Mouse (Mus musculus) stomach, postnatal 0 days (tissue): ENCODE measurements around the gene Gucd1. TPM values are rescaled to one million over a fixed set of nuclear protein-coding genes. Genes with fewer than 3 reads are reported as not detected.
A peak's percentile ranks its signal among the peaks of the same experiment; 100 is the strongest.

ENCODE experiments used
- ATAC-seq: fragments of 200-750 bp; cut with Nextera tagmentation; 2 replicates; pipeline ENCODE4 v1.8.0; 2017; ENCODE audit not compliant: low FRiP score, low TSS enrichment
- DNase-seq: peaks from one replicate; pipeline ENCODE4 v3.0.0-alpha.2; 2016; ENCODE audit warnings: low spot score
- H3K27ac ChIP-seq: fragments of 300-500 bp; sonication (generic); replicated peaks from 2 replicates; pipeline ENCODE4 v1.5.1; 2014; ENCODE audit warnings: mild to moderate bottlenecking, control low read depth
- H3K27me3 ChIP-seq: fragments of 300-500 bp; sonication (generic); 2 replicates; pipeline ENCODE4 v1.6.1; 2014; ENCODE audit warnings: low read length; ENCODE audit not compliant: control insufficient read depth, insufficient read depth
- H3K36me3 ChIP-seq: fragments of 300-500 bp; sonication (generic); 2 replicates; pipeline ENCODE4 v1.6.1; 2014; ENCODE audit warnings: low read length, mixed read lengths; ENCODE audit not compliant: control insufficient read depth, insufficient read depth
- H3K4me1 ChIP-seq: fragments of 300-500 bp; sonication (generic); replicated peaks from 2 replicates; pipeline ENCODE4 v1.6.1; 2014; ENCODE audit warnings: antibody characterized with exemption; ENCODE audit not compliant: control insufficient read depth, insufficient read depth
- H3K4me2 ChIP-seq: fragments of 300-500 bp; sonication (generic); replicated peaks from 2 replicates; pipeline ENCODE4 v1.6.1; 2014; ENCODE audit warnings: low read depth, mild to moderate bottlenecking, control low read depth, moderate library complexity
- H3K4me3 ChIP-seq: fragments of 300-500 bp; sonication (generic); 2 replicates; pipeline ENCODE4 v1.5.1; 2014; ENCODE audit warnings: low read depth, low read length, control low read depth
- H3K9ac ChIP-seq: fragments of 300-500 bp; sonication (generic); 2 replicates; pipeline ENCODE4 v1.6.1; 2014; ENCODE audit warnings: mild to moderate bottlenecking, low read length, control low read depth, mixed read lengths
- H3K9me3 ChIP-seq: fragments of 300-500 bp; sonication (generic); 2 replicates; pipeline ENCODE4 v1.6.1; 2016; ENCODE audit warnings: low read length; ENCODE audit not compliant: control insufficient read depth
- CTCF ChIP-seq: IDR thresholded peaks from 2 replicates; pipeline ENCODE4 v1.5.1; 2016; ENCODE audit warnings: antibody characterized with exemption, low read depth, mild to moderate bottlenecking, moderate library complexity
- EP300 ChIP-seq: optimal IDR thresholded peaks from 2 replicates; pipeline ENCODE3; 2016; ENCODE audit warnings: antibody characterized with exemption
- WGBS: fragments of 180-500 bp; shearing (Covaris S2); extraction: QIAGEN DNeasy Blood & Tissue Kit; methylation state at CpG from one replicate; pipeline ENCODE4 v1.1.7; 2014; 5-methylcytosine and 5-hydroxymethylcytosine counted together
- polyA plus RNA-seq: library from polyadenylated mRNA; unstranded; fragments of >200 nt; fragmentation: Nextera tagmentation; extraction: Ambion mirVana; gene quantifications from 2 replicates; pipeline ENCODE4 v1.2.1, GENCODE M21; 2015

Gucd1 gene
- polyA plus RNA-seq, 1 experiment from 2014 or later = 14.6 TPM

GRCm38 (mm10) chr10:75428049-75429003, 89.4 kb downstream of the Gucd1 start:
- H3K27me3 ChIP-seq = no peaks in the 10 kb centered on the region
- no peak overlapping the region for H3K4me3 ChIP-seq
- no peaks in the 10 kb centered on the region for H3K4me1 ChIP-seq
- TF ChIP-seq CTCF (no peak), EP300 (no peak)
- ATAC-seq (no peak), DNase-seq (no peak)
- H3K9me3 ChIP-seq = no peaks in the 10 kb centered on the region
- no peak overlapping the region for H3K4me2 ChIP-seq
- H3K27ac ChIP-seq = no peak overlapping the region
- H3K36me3 ChIP-seq = no peaks in the 10 kb centered on the region
- H3K9ac ChIP-seq = no peak overlapping the region
- WGBS = 71% methylated on average over 13 of the region's 13 CpGs

- H3K4me2 ChIP-seq = no peak overlapping the region
Measured at GRCm38 (mm10) chr10:75424498-75424901, 93.3 kb downstream of the Gucd1 start.

GRCm38 (mm10) chr10:75418747-75419146, 99.0 kb downstream of the Gucd1 start:
- WGBS = 44% methylated on average over 4 of the region's 4 CpGs

More at GRCm38 (mm10) chr10:75424498-75424901, 93.3 kb downstream of the Gucd1 start:
- ATAC-seq = no peak
- no peak overlapping the region for H3K27ac ChIP-seq
- no peak overlapping the region for H3K4me3 ChIP-seq
- DNase-seq = no peak
- H3K36me3 ChIP-seq = no peaks in the 10 kb centered on the region
- H3K9me3 ChIP-seq = no peaks in the 10 kb centered on the region
- no peak overlapping the region for H3K9ac ChIP-seq
- H3K27me3 ChIP-seq = no peaks in the 10 kb centered on the region
- no peak for TF ChIP-seq EP300
- no peak for TF ChIP-seq CTCF
- no peaks in the 10 kb centered on the region for H3K4me1 ChIP-seq
- WGBS = 65% methylated on average over 10 of the region's 10 CpGs

GRCm38 (mm10) chr10:75417363-75418042, 100.3 kb downstream of the Gucd1 start:
- no peak overlapping the region for H3K4me2 ChIP-seq
- H3K9ac ChIP-seq = no peak overlapping the region
- 61% methylated on average over 8 of the region's 8 CpGs for WGBS
- DNase-seq = no peak
- TF ChIP-seq EP300 (no peak), CTCF (peak; percentile 29)
- H3K9me3 ChIP-seq = no peaks in the 10 kb centered on the region
- no peak overlapping the region for H3K4me3 ChIP-seq
- no peak overlapping the region for H3K27ac ChIP-seq
- H3K27me3 ChIP-seq = no peaks in the 10 kb centered on the region
- no peaks in the 10 kb centered on the region for H3K36me3 ChIP-seq
- no peaks in the 10 kb centered on the region for H3K4me1 ChIP-seq
- no peak for ATAC-seq

More at GRCm38 (mm10) chr10:75418747-75419146, 99.0 kb downstream of the Gucd1 start:
- H3K4me1 ChIP-seq = no peaks in the 10 kb centered on the region
- no peaks in the 10 kb centered on the region for H3K36me3 ChIP-seq
- no peak overlapping the region for H3K27ac ChIP-seq
- no peak for DNase-seq
- no peaks in the 10 kb centered on the region for H3K9me3 ChIP-seq
- no peak overlapping the region for H3K4me3 ChIP-seq
- ATAC-seq = no peak
- no peak overlapping the region for H3K9ac ChIP-seq
- no peak overlapping the region for H3K4me2 ChIP-seq
- no peak for TF ChIP-seq EP300
- TF ChIP-seq CTCF = no peak
- H3K27me3 ChIP-seq = no peaks in the 10 kb centered on the region

- Histone ChIP-seq H3K4me3 (no peak overlapping the region), H3K27ac (no peak overlapping the region), H3K27me3 (no peaks in the 10 kb centered on the region), H3K4me1 (no peaks in the 10 kb centered on the region), H3K36me3 (no peaks in the 10 kb centered on the region), H3K9me3 (no peaks in the 10 kb centered on the region), H3K4me2 (no peak overlapping the region), H3K9ac (no peak overlapping the region)
- 80% methylated on average over 7 of the region's 7 CpGs for WGBS
- no peak for TF ChIP-seq EP300
- no peak for TF ChIP-seq CTCF
- ATAC-seq (no peak), DNase-seq (no peak)
Measured at GRCm38 (mm10) chr10:75414925-75415324, 102.8 kb downstream of the Gucd1 start.
